ENCODE assay signal across 8 mouse cellular contexts in genomic region chr9:16502673-16503343, GRCm38 (mm10). TPM values are rescaled to one million over a fixed set of nuclear protein-coding genes. Genes with fewer than 3 reads are reported as not detected.
DNase-seq lines count a peak whose midpoint lies in the region; ATAC-seq and TF ChIP-seq lines count a peak whose summit lies in the region.

No protein-coding gene starts in this region.

- 12% methylated on average over 13 of the region's 13 CpGs for WGBS in heart, embryonic 16.5 days
- 15% methylated on average over 13 of the region's 13 CpGs for WGBS in liver, embryonic 12.5 days (ENCODE audit: insufficient replicate concordance)
- 12% methylated on average over 13 of the region's 13 CpGs for WGBS in stomach, embryonic 16.5 days

- H3K9me3 ChIP-seq in heart, embryonic 16.5 days (replicated peaks; ENCODE audit: control insufficient read depth, low read length), result no peaks in the 10 kb centered on the region
- no peaks in the 10 kb centered on the region for H3K9me3 ChIP-seq in liver, embryonic 12.5 days (replicated peaks)
- H3K9me3 ChIP-seq in stomach, embryonic 16.5 days (replicated peaks; ENCODE audit: control insufficient read depth, low read length), result no peaks in the 10 kb centered on the region

- peak overlapping the region; percentile 73 for H3K27ac ChIP-seq in heart, embryonic 16.5 days (ENCODE audit: low read length)
- H3K27ac ChIP-seq in cortical plate, adult 2 months (ENCODE audit: insufficient read depth, low read length), result peak overlapping the region; percentile 38
- no peak overlapping the region for H3K27ac ChIP-seq in liver, embryonic 12.5 days
- H3K27ac ChIP-seq in stomach, embryonic 16.5 days (ENCODE audit: low read length), result peak overlapping the region; percentile 72; the same call in 1 of the 2 replicates

- peak overlapping the region; percentile 61 for H3K4me3 ChIP-seq in heart, embryonic 16.5 days (ENCODE audit: low read length)
- H3K4me3 ChIP-seq in cortical plate, adult 2 months (ENCODE audit: insufficient read depth, low read length), result peak overlapping the region; percentile 98
- H3K4me3 ChIP-seq in liver, embryonic 12.5 days, result no peak overlapping the region
- peak overlapping the region; percentile 58 for H3K4me3 ChIP-seq in stomach, embryonic 16.5 days (replicated peaks; ENCODE audit: low read length)

- no peak for ATAC-seq in heart, embryonic 16.5 days (replicated peaks; ENCODE audit: extremely low read depth, insufficient read depth, low FRiP score)
- no peak for ATAC-seq in liver, embryonic 12.5 days
- no peak for ATAC-seq in stomach, embryonic 16.5 days (ENCODE audit: insufficient read depth, low FRiP score)

- DNase-seq in heart, adult 9 months (ENCODE audit: low spot score in 2 of 2), result no peak
- DNase-seq in frontal cortex, postnatal 10 days (ENCODE audit: low spot score in 2 of 2), result peak; percentile 18 to 19
- DNase-seq in urinary bladder, postnatal 36 days (ENCODE audit: low spot score in 2 of 2), result no peak
- no peak for DNase-seq in spleen, adult 12 weeks (ENCODE audit: low spot score)

- no peak for TF ChIP-seq CTCF in cortical plate, adult 2 months (IDR thresholded peaks at IDR 0.05; ENCODE audit: extremely low read depth, insufficient read depth, low read length)

- H3K9ac ChIP-seq in heart, embryonic 16.5 days (ENCODE audit: low read length), result peak overlapping the region; percentile 66
- no peak overlapping the region for H3K9ac ChIP-seq in liver, embryonic 12.5 days
- H3K9ac ChIP-seq in stomach, embryonic 16.5 days (ENCODE audit: low read length), result no peak overlapping the region; the same call in 1 of the 2 replicates

- peaks cover 15% of the 10 kb centered on the region for H3K4me1 ChIP-seq in heart, embryonic 16.5 days (ENCODE audit: control insufficient read depth, insufficient read depth, low read length)
- peaks cover 2% of the 10 kb centered on the region; the same call in 1 of the 2 replicates for H3K4me1 ChIP-seq in cortical plate, adult 2 months (ENCODE audit: control insufficient read depth, insufficient read depth, low read length)
- H3K4me1 ChIP-seq in liver, embryonic 12.5 days, result no peaks in the 10 kb centered on the region
- no peaks in the 10 kb centered on the region for H3K4me1 ChIP-seq in stomach, embryonic 16.5 days (ENCODE audit: control insufficient read depth, insufficient read depth, low read length)

- H3K27me3 ChIP-seq in heart, embryonic 16.5 days (ENCODE audit: control insufficient read depth, insufficient read depth, low read length), result peaks cover 20% of the 10 kb centered on the region
- H3K27me3 ChIP-seq in liver, embryonic 12.5 days (replicated peaks), result peaks cover 64% of the 10 kb centered on the region
- H3K27me3 ChIP-seq in stomach, embryonic 16.5 days (ENCODE audit: control insufficient read depth, insufficient read depth, low read length), result peaks cover 16% of the 10 kb centered on the region

- no peaks in the 10 kb centered on the region for H3K36me3 ChIP-seq in heart, embryonic 16.5 days (ENCODE audit: control insufficient read depth, insufficient read depth)
- no peaks in the 10 kb centered on the region for H3K36me3 ChIP-seq in liver, embryonic 12.5 days
- H3K36me3 ChIP-seq in stomach, embryonic 16.5 days (ENCODE audit: control insufficient read depth, insufficient read depth, low read length), result no peaks in the 10 kb centered on the region

- peak overlapping the region; percentile 89 for H3K4me2 ChIP-seq in heart, embryonic 16.5 days (ENCODE audit: low read depth, low read length)
- peak overlapping the region; percentile 65; the same call in 1 of the 2 replicates for H3K4me2 ChIP-seq in liver, embryonic 12.5 days
- peak overlapping the region; percentile 87 for H3K4me2 ChIP-seq in stomach, embryonic 16.5 days (ENCODE audit: low read depth, low read length)

- no peak for TF ChIP-seq POLR2A in cortical plate, adult 2 months (IDR thresholded peaks at IDR 0.05; ENCODE audit: extremely low read depth, insufficient read depth, low read length)

RNA-seq across cellular contexts. Expression of gene Fat3, which starts 1.7 kb away (rescaled TPM):
- 0.76 TPM in 2 replicates for polyA plus RNA-seq in heart, embryonic 16.5 days (2015; fragmentation: Nextera tagmentation; extraction: Ambion mirVana)
- polyA plus RNA-seq in cortical plate, adult 2 months (2012; rRNA removed), result 25.5 and 26.8 TPM in 2 replicates
- 0.18 and 0.32 TPM in 2 replicates for polyA plus RNA-seq in liver, embryonic 12.5 days (2016; fragmentation: Nextera tagmentation; extraction: Ambion mirVana)
- polyA plus RNA-seq in stomach, embryonic 16.5 days (2015; fragmentation: Nextera tagmentation; extraction: Ambion mirVana), result 1.1 and 1.2 TPM in 2 replicates

Comparison
In these comparisons a context has a peak if more than half of its experiments do, and no peak if none do; other contexts are left out.
1. DNase-seq: peak in frontal cortex, postnatal 10 days (2 of 2); none in heart, adult 9 months (0 of 2), urinary bladder, postnatal 36 days (0 of 2) and spleen, adult 12 weeks (single experiment).
2. RNA of gene Fat3, which starts 1.7 kb away (polyA plus RNA-seq): 25.5 to 26.8 TPM in cortical plate, adult 2 months; 1.1 to 1.2 TPM in stomach, embryonic 16.5 days, 0.76 TPM in heart, embryonic 16.5 days and 0.18 to 0.32 TPM in liver, embryonic 12.5 days; every median in the first group is over 10 times any median in the second.
3. Peak in every context shown above with its lines, with median percentiles within 50 percentile points of each other: H3K4me2 ChIP-seq.